In the genomic region with DNA sequence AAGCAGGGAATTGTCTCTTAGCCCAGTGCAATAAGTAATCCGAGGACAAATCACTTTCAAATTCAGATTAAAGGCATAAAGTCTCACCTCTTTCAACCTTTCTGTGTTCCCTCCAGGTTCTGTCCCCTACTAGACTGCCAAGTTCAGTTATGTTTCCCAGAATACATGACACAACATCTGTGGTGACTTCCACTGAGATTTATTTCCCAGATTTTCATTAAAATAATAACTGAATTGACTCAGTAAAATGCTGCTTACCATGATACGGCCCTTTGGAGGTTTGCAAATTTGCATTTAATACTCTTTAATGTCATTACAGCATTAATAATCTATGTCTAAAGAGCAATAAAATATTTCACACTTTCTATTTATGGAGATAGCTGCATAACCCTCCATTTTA, we compare ENCODE assay signal across 29 mouse cellular contexts.
DNase-seq lines count a peak whose midpoint lies in the region; ATAC-seq lines count a peak whose summit lies in the region.
"Had no signal": no experiment of that assay in that cellular context is flagged by ENCODE, and none has a peak within 500 bp of the region (broad histone marks: within the 10 kb centered on the region; RNA-seq: fewer than 3 reads in every experiment).

No protein-coding gene starts in this region.

- no peaks in the 10 kb centered on the region for H3K9me3 ChIP-seq in midbrain, embryonic 14.5 days (ENCODE audit: control insufficient read depth, low read length)
- H3K9me3 ChIP-seq in midbrain, embryonic 10.5 days (replicated peaks): no peaks in the 10 kb centered on the region
- H3K9me3 ChIP-seq in neural tube, embryonic 13.5 days: no peaks in the 10 kb centered on the region
- no peaks in the 10 kb centered on the region for H3K9me3 ChIP-seq in neural tube, embryonic 15.5 days (replicated peaks)
- H3K9me3 ChIP-seq: embryonic facial prominence, embryonic 13.5 days; embryonic facial prominence, embryonic 15.5 days; forebrain, embryonic 10.5 days; forebrain, embryonic 12.5 days had no signal

- no peaks in the 10 kb centered on the region for H3K4me1 ChIP-seq in midbrain, embryonic 14.5 days (ENCODE audit: control insufficient read depth, insufficient read depth, low read length)
- no peaks in the 10 kb centered on the region for H3K4me1 ChIP-seq in midbrain, embryonic 10.5 days
- H3K4me1 ChIP-seq in neural tube, embryonic 13.5 days (replicated peaks): no peaks in the 10 kb centered on the region
- H3K4me1 ChIP-seq in neural tube, embryonic 15.5 days: no peaks in the 10 kb centered on the region
- H3K4me1 ChIP-seq: embryonic facial prominence, embryonic 13.5 days; embryonic facial prominence, embryonic 15.5 days; forebrain, embryonic 10.5 days; forebrain, embryonic 12.5 days had no signal

- no peak overlapping the region for H3K9ac ChIP-seq in midbrain, embryonic 14.5 days (replicated peaks; ENCODE audit: low read length)
- H3K9ac ChIP-seq in neural tube, embryonic 13.5 days: no peak overlapping the region
- no peak overlapping the region for H3K9ac ChIP-seq in neural tube, embryonic 15.5 days (replicated peaks)
- H3K9ac ChIP-seq: embryonic facial prominence, embryonic 13.5 days; embryonic facial prominence, embryonic 15.5 days; forebrain, embryonic 12.5 days had no signal

- no peak overlapping the region for H3K4me3 ChIP-seq in midbrain, embryonic 14.5 days (replicated peaks; ENCODE audit: low read depth, low read length)
- no peak overlapping the region for H3K4me3 ChIP-seq in midbrain, embryonic 10.5 days
- H3K4me3 ChIP-seq in neural tube, embryonic 13.5 days: no peak overlapping the region
- no peak overlapping the region for H3K4me3 ChIP-seq in neural tube, embryonic 15.5 days (replicated peaks)
- H3K4me3 ChIP-seq: embryonic facial prominence, embryonic 13.5 days; embryonic facial prominence, embryonic 15.5 days; erythroblast, embryonic 14.5 days; forebrain, embryonic 10.5 days; forebrain, embryonic 12.5 days had no signal

- peak; percentile 4 for DNase-seq in midbrain, embryonic 14.5 days
- DNase-seq in midbrain, embryonic 10.5 days (ENCODE audit: low spot score): no peak
- DNase-seq in neural tube, embryonic 10.5 days (ENCODE audit: extremely low spot score, low spot score): no peak
- no peak for DNase-seq in frontal cortex, postnatal 36 days (ENCODE audit: low spot score in 2 of 2)
- DNase-seq: adrenal gland, adult 8-10 months; adrenal gland, postnatal 14 days; adrenal gland, postnatal 36 days; B cell, adult 2 months; cerebellum, adult 11 months; cerebellum, adult 18-20 months; cerebellum, adult 8-10 months; cerebellum, adult 9-11 months; cerebellum, postnatal 14 days; cerebellum, postnatal 36 days; embryo, embryonic 11 days had no signal

- ATAC-seq in midbrain, embryonic 14.5 days (ENCODE audit: low FRiP score, low TSS enrichment): no peak
- ATAC-seq in neural tube, embryonic 13.5 days (ENCODE audit: low read depth): peak; percentile 65; the same call in 1 of the 2 replicates
- ATAC-seq in neural tube, embryonic 15.5 days (ENCODE audit: low FRiP score): peak; percentile 41; the same call in 1 of the 2 replicates
- ATAC-seq: activated CD4-positive, CD25-positive, alpha-beta regulatory T cell, adult 4 months; CD4-positive, CD25-positive, alpha-beta regulatory T cell, adult 4 months; forebrain, embryonic 14.5 days; forebrain, embryonic 16.5 days; Patski had no signal

- H3K27me3 ChIP-seq in midbrain, embryonic 14.5 days (ENCODE audit: control insufficient read depth, insufficient read depth, low read length): no peaks in the 10 kb centered on the region
- H3K27me3 ChIP-seq in midbrain, embryonic 10.5 days (ENCODE audit: low read depth, poor library complexity, severe bottlenecking): no peaks in the 10 kb centered on the region
- no peaks in the 10 kb centered on the region for H3K27me3 ChIP-seq in neural tube, embryonic 13.5 days
- H3K27me3 ChIP-seq in neural tube, embryonic 15.5 days (replicated peaks): no peaks in the 10 kb centered on the region
- H3K27me3 ChIP-seq: CH12.LX; embryonic facial prominence, embryonic 13.5 days; embryonic facial prominence, embryonic 15.5 days; forebrain, embryonic 12.5 days; Patski had no signal

- no peak overlapping the region for H3K27ac ChIP-seq in midbrain, embryonic 14.5 days (replicated peaks; ENCODE audit: low read depth, low read length)
- H3K27ac ChIP-seq in midbrain, embryonic 10.5 days (replicated peaks): no peak overlapping the region
- H3K27ac ChIP-seq in neural tube, embryonic 13.5 days (replicated peaks): no peak overlapping the region
- H3K27ac ChIP-seq in neural tube, embryonic 15.5 days (replicated peaks): no peak overlapping the region
- H3K27ac ChIP-seq: embryonic facial prominence, embryonic 13.5 days; embryonic facial prominence, embryonic 15.5 days; forebrain, embryonic 10.5 days; forebrain, embryonic 12.5 days had no signal

- H3K4me2 ChIP-seq in midbrain, embryonic 14.5 days (ENCODE audit: low read length): no peak overlapping the region
- no peak overlapping the region for H3K4me2 ChIP-seq in neural tube, embryonic 13.5 days
- no peak overlapping the region for H3K4me2 ChIP-seq in neural tube, embryonic 15.5 days
- H3K4me2 ChIP-seq: embryonic facial prominence, embryonic 13.5 days; embryonic facial prominence, embryonic 15.5 days; forebrain, embryonic 12.5 days had no signal

- H3K36me3 ChIP-seq in midbrain, embryonic 14.5 days (ENCODE audit: control insufficient read depth, insufficient read depth, low read length): no peaks in the 10 kb centered on the region
- H3K36me3 ChIP-seq in midbrain, embryonic 10.5 days: no peaks in the 10 kb centered on the region
- no peaks in the 10 kb centered on the region for H3K36me3 ChIP-seq in neural tube, embryonic 13.5 days
- no peaks in the 10 kb centered on the region for H3K36me3 ChIP-seq in neural tube, embryonic 15.5 days
- H3K36me3 ChIP-seq: embryonic facial prominence, embryonic 13.5 days; embryonic facial prominence, embryonic 15.5 days; forebrain, embryonic 10.5 days; forebrain, embryonic 12.5 days; G1E had no signal

- WGBS in midbrain, embryonic 14.5 days: 65% methylated on average over 2 of the region's 2 CpGs
- 87% methylated on average over 2 of the region's 2 CpGs for WGBS in midbrain, embryonic 10.5 days
- 54% methylated on average over 2 of the region's 2 CpGs for WGBS in neural tube, embryonic 13.5 days
- 34% methylated on average over 2 of the region's 2 CpGs for WGBS in neural tube, embryonic 15.5 days
